Mouse (Mus musculus) kidney, embryonic 14.5 days (tissue): ENCODE data around the gene Lrrc58. TPM values are rescaled to one million over a fixed set of nuclear protein-coding genes. Genes with fewer than 3 reads are reported as not detected.
A peak's percentile ranks its signal among the peaks of the same experiment; 100 is the strongest.

Experiments
- ATAC-seq: fragments of 200-750 bp; cut with Nextera tagmentation; 2 replicates; pipeline ENCODE4 v1.8.0; 2017; ENCODE audit warnings: moderate number of reproducible peaks, mild to moderate bottlenecking, moderate TSS enrichment, moderate library complexity; ENCODE audit not compliant: low FRiP score, low TSS enrichment
- H3K27ac ChIP-seq: fragments of 300-500 bp; sonication (generic); 2 replicates; pipeline ENCODE4 v1.5.1; 2014; ENCODE audit warnings: low read depth, mild to moderate bottlenecking, low read length, moderate library complexity, mixed read lengths
- H3K27me3 ChIP-seq: fragments of 300-500 bp; sonication (generic); 2 replicates; pipeline ENCODE4 v1.6.1; 2014; ENCODE audit warnings: mild to moderate bottlenecking, low read length; ENCODE audit not compliant: control insufficient read depth, insufficient read depth
- H3K36me3 ChIP-seq: fragments of 300-500 bp; sonication (generic); 2 replicates; pipeline ENCODE4 v1.6.1; 2014; ENCODE audit warnings: low read length, mixed read lengths; ENCODE audit not compliant: control insufficient read depth, insufficient read depth
- H3K4me1 ChIP-seq: fragments of 300-500 bp; sonication (generic); 2 replicates; pipeline ENCODE4 v1.6.1; 2014; ENCODE audit warnings: low read length, mixed read lengths; ENCODE audit not compliant: control insufficient read depth, insufficient read depth
- H3K4me2 ChIP-seq: fragments of 300-500 bp; sonication (generic); replicated peaks from 2 replicates; pipeline ENCODE4 v1.6.1; 2014; ENCODE audit warnings: low read depth, mild to moderate bottlenecking, low read length
- H3K4me3 ChIP-seq: fragments of 300-500 bp; sonication (generic); 2 replicates; pipeline ENCODE4 v1.5.1; 2014; ENCODE audit warnings: mild to moderate bottlenecking, low read length
- H3K9ac ChIP-seq: fragments of 300-500 bp; sonication (generic); 2 replicates; pipeline ENCODE4 v1.6.1; 2014; ENCODE audit warnings: low read depth, mild to moderate bottlenecking, low read length, moderate library complexity
- H3K9me3 ChIP-seq: fragments of 300-500 bp; sonication (generic); 2 replicates; pipeline ENCODE4 v1.6.1; 2016; ENCODE audit warnings: low read length; ENCODE audit not compliant: control insufficient read depth
- WGBS: fragments of 180-500 bp; shearing (Covaris S2); extraction: QIAGEN DNeasy Blood & Tissue Kit; methylation state at CpG from one replicate; pipeline ENCODE4 v1.1.7; 2014; 5-methylcytosine and 5-hydroxymethylcytosine counted together
- polyA plus RNA-seq: library from polyadenylated mRNA; unstranded; fragments of >200 nt; fragmentation: Nextera tagmentation; extraction: Ambion mirVana; gene quantifications from 2 replicates; pipeline ENCODE4 v1.2.1, GENCODE M21; 2014

The Lrrc58 gene
- polyA plus RNA-seq, 1 experiment from 2014 or later = 78.1 TPM

DNA sequence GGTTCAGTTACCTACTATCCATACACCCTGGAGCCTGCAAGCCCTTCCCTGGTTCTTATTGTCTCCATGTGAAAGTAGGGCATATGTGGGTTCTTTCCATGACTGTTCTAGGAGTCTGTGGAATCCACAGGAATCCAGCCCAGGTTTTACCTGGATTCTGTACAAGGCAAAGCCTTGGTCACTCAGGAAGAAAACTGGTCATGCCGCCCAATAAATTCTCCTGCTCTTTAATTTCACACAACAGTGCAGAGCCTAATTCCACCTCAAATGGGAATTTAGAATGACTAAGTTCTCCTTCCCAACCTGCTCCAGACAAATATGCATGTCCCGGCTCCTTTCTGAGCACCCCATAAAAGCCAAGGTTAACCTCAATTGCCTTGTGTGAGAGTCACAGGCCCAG lies 31.2 kb downstream of the Lrrc58 start:
- H3K4me1 ChIP-seq = peaks cover 8% of the 10 kb centered on the region; the same call in 1 of the 2 replicates
- no peaks in the 10 kb centered on the region for H3K36me3 ChIP-seq
- H3K4me3 ChIP-seq = no peak overlapping the region
- H3K27ac ChIP-seq = peak overlapping the region; percentile 47; the same call in 1 of the 2 replicates
- H3K27me3 ChIP-seq = no peaks in the 10 kb centered on the region
- WGBS = 6% methylated on average over 2 of the region's 2 CpGs
- H3K4me2 ChIP-seq = no peak overlapping the region
- H3K9ac ChIP-seq = no peak overlapping the region
- peak; percentile 84 for ATAC-seq
- H3K9me3 ChIP-seq = no peaks in the 10 kb centered on the region

DNA sequence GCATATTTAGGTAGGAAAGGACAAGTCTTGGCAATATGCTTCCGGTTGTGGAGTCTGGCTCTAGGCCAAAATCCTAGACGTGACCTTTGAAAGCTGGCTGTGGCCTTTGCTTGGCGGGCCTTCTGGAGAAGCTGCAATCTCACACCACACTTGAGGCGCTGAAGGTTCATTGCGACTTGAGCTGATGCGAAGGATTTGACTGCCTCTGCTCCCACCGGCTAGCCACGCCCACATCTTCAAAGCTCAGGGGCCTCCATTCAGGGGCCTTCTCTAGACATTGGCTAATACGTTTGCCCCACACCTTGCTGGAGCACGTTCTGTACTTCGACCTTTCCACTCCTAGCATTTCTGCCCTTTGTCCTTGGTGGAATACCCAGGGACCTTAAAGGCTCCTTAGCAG lies 33.1 kb downstream of the Lrrc58 start:
- Histone ChIP-seq H3K9ac (no peak overlapping the region), H3K4me2 (no peak overlapping the region), H3K27me3 (no peaks in the 10 kb centered on the region), H3K36me3 (no peaks in the 10 kb centered on the region), H3K4me1 (peaks cover 8% of the 10 kb centered on the region; the same call in 1 of the 2 replicates), H3K4me3 (no peak overlapping the region), H3K9me3 (no peaks in the 10 kb centered on the region), H3K27ac (no peak overlapping the region)
- 40% methylated on average over 11 of the region's 11 CpGs for WGBS
- peak; percentile 51; the same call in 1 of the 2 replicates for ATAC-seq

DNA sequence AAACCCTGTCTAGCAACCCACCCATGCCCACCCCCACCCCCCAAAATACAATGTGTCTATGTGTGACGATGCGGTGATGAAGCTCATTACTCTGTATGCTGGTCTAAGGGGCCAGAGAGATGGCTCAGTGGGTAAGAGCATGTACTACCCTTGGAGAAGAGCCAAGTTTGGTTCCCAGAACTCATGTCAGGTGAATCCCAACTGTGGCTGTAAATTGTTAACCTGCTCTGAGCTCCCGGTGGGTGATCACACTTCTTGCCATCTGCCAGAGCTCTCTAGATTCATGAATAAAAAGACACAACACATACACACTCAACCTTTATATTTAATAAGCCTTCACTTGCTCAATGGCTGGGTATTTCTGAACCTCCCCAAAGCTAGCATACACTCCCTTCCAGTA lies 38.3 kb downstream of the Lrrc58 start:
- Histone ChIP-seq H3K4me1 (no peaks in the 10 kb centered on the region), H3K4me3 (no peak overlapping the region), H3K4me2 (no peak overlapping the region), H3K27me3 (no peaks in the 10 kb centered on the region), H3K9me3 (no peaks in the 10 kb centered on the region), H3K27ac (no peak overlapping the region), H3K36me3 (no peaks in the 10 kb centered on the region), H3K9ac (no peak overlapping the region)
- 81% methylated on average over 3 of the region's 3 CpGs for WGBS
- no peak for ATAC-seq

DNA sequence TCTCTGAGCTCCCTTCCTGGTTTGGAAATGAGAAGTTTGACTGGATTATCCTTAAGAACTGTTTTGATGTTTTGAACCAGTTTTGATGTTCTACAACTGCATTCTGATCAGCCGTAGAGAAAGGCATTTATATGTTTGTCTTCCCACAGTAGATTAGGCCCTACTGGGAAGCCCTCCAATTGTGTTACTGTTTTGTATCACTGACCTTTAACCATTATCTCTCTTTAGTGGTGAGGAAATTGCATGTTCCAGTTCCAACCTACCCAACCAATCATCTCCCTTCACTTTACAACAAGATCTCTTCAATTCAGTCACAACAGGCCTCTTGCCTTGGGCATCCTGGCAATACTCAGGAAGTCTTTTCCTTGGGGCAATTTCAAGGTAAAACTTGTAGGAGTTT lies 42.9 kb downstream of the Lrrc58 start:
- Histone ChIP-seq H3K9me3 (no peaks in the 10 kb centered on the region), H3K27me3 (peaks cover 5% of the 10 kb centered on the region; the same call in 1 of the 2 replicates), H3K4me3 (no peak overlapping the region), H3K27ac (no peak overlapping the region), H3K4me1 (no peaks in the 10 kb centered on the region), H3K36me3 (no peaks in the 10 kb centered on the region), H3K9ac (no peak overlapping the region), H3K4me2 (no peak overlapping the region)
- no peak for ATAC-seq
- WGBS = 91% methylated on average over 1 of the region's 1 CpGs

DNA sequence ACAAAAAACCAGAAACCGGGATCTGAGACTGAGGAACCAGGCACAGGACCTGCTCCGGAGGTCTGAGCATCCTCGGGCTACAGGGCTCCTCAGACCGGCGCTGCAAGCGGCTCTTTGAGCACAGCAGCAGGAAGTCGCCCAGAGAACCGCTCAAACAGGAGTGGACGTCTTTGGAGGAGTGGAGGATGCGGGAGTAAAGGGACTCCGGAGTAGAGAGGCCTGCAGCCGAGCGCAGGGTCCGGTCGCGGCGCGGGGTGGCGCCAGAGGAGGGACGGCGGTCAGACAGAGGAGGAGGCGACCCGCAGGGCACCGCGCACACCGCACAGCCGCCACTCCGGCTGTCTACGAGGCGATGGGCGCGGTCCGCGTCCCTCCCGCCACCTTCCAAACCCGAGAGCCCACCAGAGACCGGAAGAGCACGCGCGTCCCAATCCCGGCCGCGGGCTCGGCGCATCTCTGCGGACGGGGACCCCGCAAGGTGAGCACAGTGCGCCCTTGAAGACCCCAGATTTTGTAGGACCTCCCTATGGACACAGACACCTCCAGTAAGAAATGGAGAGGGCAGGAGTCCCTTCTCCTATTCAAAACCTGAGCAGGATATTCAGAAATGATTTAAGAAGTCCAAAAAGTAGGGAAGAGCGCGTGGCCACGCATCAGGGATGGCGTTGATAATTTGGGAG lies 48.1 kb downstream of the Lrrc58 start, which contains the start of gene Gpr156:
Gene Gpr156, plus strand, starts transcription at position 359 of the 680 bp plus-strand sequence.
- H3K4me2 ChIP-seq = peak within 1 kb of the TSS; percentile 91
- H3K27me3 ChIP-seq = peaks cover 5% of the 10 kb centered on the region; the same call in 1 of the 2 replicates
- H3K9me3 ChIP-seq = no peaks in the 10 kb centered on the region
- peak within 1 kb of the TSS; percentile 63 for H3K9ac ChIP-seq
- H3K36me3 ChIP-seq = no peaks in the 10 kb centered on the region
- WGBS = 2% methylated on average over 45 of the region's 53 CpGs
- no peak within 1 kb of the TSS for H3K27ac ChIP-seq
- peak within 1 kb of the TSS; percentile 54 for H3K4me3 ChIP-seq
- ATAC-seq = peak; percentile 92
- H3K4me1 ChIP-seq = no peaks in the 10 kb centered on the region

DNA sequence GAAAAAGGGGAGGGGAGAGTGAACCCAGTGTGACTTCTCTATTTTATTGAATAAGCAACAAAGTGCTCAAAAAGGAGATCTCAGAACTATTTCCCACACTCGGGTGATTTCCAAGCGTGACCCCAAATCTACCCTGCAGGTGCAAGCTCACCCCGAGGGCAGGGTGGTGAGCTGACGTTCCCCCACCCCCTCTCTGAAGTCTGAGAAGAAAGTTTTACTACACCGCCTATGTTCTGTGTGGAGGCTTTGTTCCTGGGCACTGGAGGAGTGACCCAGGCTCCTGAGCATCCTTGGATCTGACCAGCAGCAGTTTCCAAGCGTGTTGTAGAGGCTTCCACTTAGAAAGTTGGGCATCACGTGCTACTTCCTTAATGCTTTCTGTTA lies 48.6 kb downstream of the Lrrc58 start:
- H3K27ac ChIP-seq = no peak overlapping the region
- no peaks in the 10 kb centered on the region for H3K4me1 ChIP-seq
- 16% methylated on average over 7 of the region's 7 CpGs for WGBS
- H3K4me2 ChIP-seq = peak overlapping the region; percentile 91
- H3K9ac ChIP-seq = no peak overlapping the region
- H3K9me3 ChIP-seq = no peaks in the 10 kb centered on the region
- H3K36me3 ChIP-seq = no peaks in the 10 kb centered on the region
- peak; percentile 47; the same call in 1 of the 2 replicates for ATAC-seq
- H3K27me3 ChIP-seq = peaks cover 5% of the 10 kb centered on the region; the same call in 1 of the 2 replicates
- peak overlapping the region; percentile 54; the same call in 1 of the 2 replicates for H3K4me3 ChIP-seq

DNA sequence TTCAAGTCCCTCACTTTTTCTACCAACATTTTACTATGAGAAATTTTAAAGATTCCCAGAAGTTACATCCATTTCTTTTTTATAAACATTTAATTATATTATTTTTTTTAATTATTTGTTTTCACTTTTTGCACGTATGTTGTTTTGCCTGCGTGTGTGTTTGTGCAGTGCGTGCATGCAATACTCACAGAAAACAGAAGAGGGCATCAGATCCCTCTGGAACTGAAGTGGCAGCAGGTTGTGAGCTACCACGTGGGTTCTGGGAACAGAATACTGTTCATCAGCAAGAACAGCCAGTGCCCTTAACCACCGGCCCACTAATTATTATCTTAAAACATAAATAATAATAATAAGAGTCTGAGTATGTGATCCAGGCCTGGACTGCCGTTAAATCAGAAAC lies 50.8 kb downstream of the Lrrc58 start:
- Histone ChIP-seq H3K9ac (no peak overlapping the region), H3K27me3 (peaks cover 5% of the 10 kb centered on the region; the same call in 1 of the 2 replicates), H3K4me2 (no peak overlapping the region), H3K4me3 (no peak overlapping the region), H3K36me3 (no peaks in the 10 kb centered on the region), H3K4me1 (no peaks in the 10 kb centered on the region), H3K9me3 (no peaks in the 10 kb centered on the region), H3K27ac (no peak overlapping the region)
- WGBS = 86% methylated on average over 6 of the region's 6 CpGs
- ATAC-seq = no peak

DNA sequence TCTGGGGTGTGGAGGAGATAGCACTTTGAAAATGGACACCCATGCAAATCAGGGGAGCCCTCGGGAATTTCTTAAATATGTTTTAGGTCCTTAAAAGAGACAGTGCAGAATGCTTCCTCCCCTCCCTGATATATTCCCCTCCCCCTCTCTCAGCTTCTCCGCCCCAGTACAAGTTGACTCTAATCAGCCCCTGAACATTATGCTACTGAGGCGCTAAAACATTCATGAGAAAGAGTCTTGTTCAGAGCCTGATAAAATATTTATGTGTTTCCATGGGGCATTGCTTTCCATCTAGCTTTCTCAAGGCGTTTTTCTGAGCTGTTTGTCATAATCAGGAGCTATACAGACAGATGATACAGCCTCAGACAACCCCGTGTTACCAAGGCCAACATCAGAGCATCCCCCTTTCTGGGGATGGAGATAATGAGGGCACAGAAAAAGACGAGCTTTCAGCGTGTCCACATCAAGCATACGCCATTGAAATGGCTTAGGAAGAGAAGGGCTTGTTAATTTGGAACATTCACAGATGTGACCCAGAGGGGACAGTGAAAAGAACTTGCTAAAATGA lies 52.7 kb downstream of the Lrrc58 start:
- H3K4me3 ChIP-seq = no peak overlapping the region
- 76% methylated on average over 8 of the region's 8 CpGs for WGBS
- H3K9me3 ChIP-seq = no peaks in the 10 kb centered on the region
- H3K4me2 ChIP-seq = no peak overlapping the region
- H3K9ac ChIP-seq = no peak overlapping the region
- H3K36me3 ChIP-seq = no peaks in the 10 kb centered on the region
- ATAC-seq = no peak
- H3K27me3 ChIP-seq = no peaks in the 10 kb centered on the region
- H3K4me1 ChIP-seq = no peaks in the 10 kb centered on the region
- H3K27ac ChIP-seq = no peak overlapping the region

DNA sequence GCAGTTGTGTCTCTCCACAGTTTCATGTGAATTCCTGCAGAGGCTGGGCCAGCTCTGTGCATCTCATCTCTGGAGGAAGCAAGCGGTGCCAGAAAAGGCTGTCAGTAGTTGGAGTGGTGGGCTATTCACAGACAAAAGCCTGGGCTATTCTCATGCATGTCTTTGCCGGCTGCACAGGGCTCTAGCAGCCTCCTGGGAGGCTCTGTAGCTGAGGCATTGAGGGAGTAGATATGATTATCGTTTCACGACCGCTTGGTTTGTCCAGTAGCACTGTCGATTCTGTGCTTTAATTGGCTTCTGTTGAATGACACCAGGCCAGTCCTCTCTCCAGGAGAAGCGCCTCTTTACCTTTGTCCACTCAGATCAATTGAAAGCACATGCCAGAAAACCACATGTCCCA lies 57.9 kb downstream of the Lrrc58 start:
- no peak overlapping the region for H3K27ac ChIP-seq
- H3K9ac ChIP-seq = no peak overlapping the region
- no peaks in the 10 kb centered on the region for H3K36me3 ChIP-seq
- no peak overlapping the region for H3K4me2 ChIP-seq
- 63% methylated on average over 7 of the region's 7 CpGs for WGBS
- no peaks in the 10 kb centered on the region for H3K27me3 ChIP-seq
- H3K4me1 ChIP-seq = no peaks in the 10 kb centered on the region
- H3K4me3 ChIP-seq = no peak overlapping the region
- no peak for ATAC-seq
- H3K9me3 ChIP-seq = no peaks in the 10 kb centered on the region
